Mouse (Mus musculus): ENCODE data around the gene Ankrd52. TPM values are rescaled to one million over a fixed set of nuclear protein-coding genes. Genes with fewer than 3 reads are reported as not detected.

The Ankrd52 gene
- polyA plus RNA-seq, 1 experiment from 2014 or later, result 9.9 TPM

GRCm38 (mm10) chr10:128435186-128435823, 58.4 kb downstream of the Ankrd52 start:
- H3K36me3 ChIP-seq (ENCODE audit: control insufficient read depth, insufficient read depth, low read length), result peaks cover 29% of the 10 kb centered on the region
- no peak overlapping the region for H3K9ac ChIP-seq (ENCODE audit: low read depth, low read length)
- H3K4me2 ChIP-seq (ENCODE audit: low read length), result no peak overlapping the region
- ATAC-seq, result no peak
- no peaks in the 10 kb centered on the region for H3K4me1 ChIP-seq (ENCODE audit: control insufficient read depth, insufficient read depth, low read length)
- H3K27me3 ChIP-seq (ENCODE audit: control insufficient read depth, insufficient read depth, low read depth, low read length), result no peaks in the 10 kb centered on the region
- H3K9me3 ChIP-seq (replicated peaks; ENCODE audit: control insufficient read depth, low read length, poor library complexity, severe bottlenecking), result no peaks in the 10 kb centered on the region
- no peak overlapping the region for H3K4me3 ChIP-seq (ENCODE audit: low read depth, low read length)
- WGBS, result 64% methylated on average over 17 of the region's 17 CpGs
- no peak overlapping the region for H3K27ac ChIP-seq (ENCODE audit: low read length)

DNA sequence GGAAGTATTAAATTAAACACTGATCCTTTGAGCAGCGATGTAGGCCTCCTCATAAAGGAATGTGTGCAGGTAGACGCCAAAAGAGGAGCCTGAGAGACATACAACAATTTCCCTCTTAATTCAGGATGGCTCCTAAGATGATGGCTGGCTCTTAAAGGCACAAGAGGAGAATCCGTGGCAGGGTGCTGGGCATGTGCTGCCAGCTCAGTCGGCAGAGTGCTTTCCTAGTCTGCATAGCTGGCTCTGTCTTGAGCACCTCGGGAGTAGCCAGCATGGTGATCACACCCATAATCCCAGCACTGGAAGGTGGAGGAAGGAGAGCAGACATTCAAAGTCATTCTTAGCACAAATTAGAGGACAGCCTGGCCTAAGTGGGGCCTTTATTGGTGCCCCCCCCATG, 59.0 kb downstream of the Ankrd52 start:
- Histone ChIP-seq H3K27me3 (ENCODE audit: control insufficient read depth, insufficient read depth, low read depth, low read length) (no peaks in the 10 kb centered on the region), H3K4me2 (ENCODE audit: low read length) (no peak overlapping the region), H3K27ac (ENCODE audit: low read length) (no peak overlapping the region), H3K9ac (ENCODE audit: low read depth, low read length) (no peak overlapping the region), H3K36me3 (ENCODE audit: control insufficient read depth, insufficient read depth, low read length) (peaks cover 29% of the 10 kb centered on the region), H3K9me3 (replicated peaks; ENCODE audit: control insufficient read depth, low read length, poor library complexity, severe bottlenecking) (no peaks in the 10 kb centered on the region), H3K4me3 (ENCODE audit: low read depth, low read length) (no peak overlapping the region), H3K4me1 (ENCODE audit: control insufficient read depth, insufficient read depth, low read length) (no peaks in the 10 kb centered on the region)
- 87% methylated on average over 5 of the region's 5 CpGs for WGBS
- ATAC-seq, result no peak

GRCm38 (mm10) chr10:128436376-128436775, 59.5 kb downstream of the Ankrd52 start:
- no peak overlapping the region for H3K4me3 ChIP-seq (ENCODE audit: low read depth, low read length)
- 91% methylated on average over 8 of the region's 8 CpGs for WGBS
- no peaks in the 10 kb centered on the region for H3K27me3 ChIP-seq (ENCODE audit: control insufficient read depth, insufficient read depth, low read depth, low read length)
- no peak overlapping the region for H3K27ac ChIP-seq (ENCODE audit: low read length)
- no peak overlapping the region for H3K4me2 ChIP-seq (ENCODE audit: low read length)
- H3K9ac ChIP-seq (ENCODE audit: low read depth, low read length), result no peak overlapping the region
- H3K36me3 ChIP-seq (ENCODE audit: control insufficient read depth, insufficient read depth, low read length), result peaks cover 29% of the 10 kb centered on the region
- no peak for ATAC-seq
- H3K4me1 ChIP-seq (ENCODE audit: control insufficient read depth, insufficient read depth, low read length), result no peaks in the 10 kb centered on the region
- no peaks in the 10 kb centered on the region for H3K9me3 ChIP-seq (replicated peaks; ENCODE audit: control insufficient read depth, low read length, poor library complexity, severe bottlenecking)

DNA sequence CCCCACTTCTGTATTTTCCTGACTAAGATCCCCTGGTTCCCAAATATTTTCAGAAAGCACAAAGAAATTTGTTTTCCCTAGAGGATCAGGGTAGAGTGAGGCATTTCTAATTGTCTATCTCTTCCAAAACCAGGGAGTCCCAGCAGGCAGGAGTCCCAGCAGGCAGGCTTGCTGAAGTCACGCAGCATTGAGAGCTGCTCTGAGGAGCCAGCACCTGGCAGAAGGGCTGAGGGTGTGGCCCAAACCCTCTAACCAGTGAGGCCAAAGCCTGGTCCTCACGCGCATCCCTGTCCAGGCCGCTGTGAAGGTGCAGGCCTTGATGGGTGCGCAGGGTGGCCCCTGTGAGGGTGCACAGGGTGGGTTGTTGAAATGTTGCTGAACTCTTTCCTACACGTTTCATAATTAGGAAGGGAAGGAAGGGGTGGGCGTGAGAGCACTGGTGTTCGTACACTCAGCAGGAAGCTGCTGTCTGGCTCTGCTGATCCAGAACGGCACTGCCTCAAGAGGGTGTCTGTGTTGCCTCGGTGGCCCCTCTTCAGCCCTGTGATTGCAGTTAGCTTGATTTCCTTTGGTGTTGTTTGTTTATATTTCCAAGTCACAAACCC, 61.9 kb downstream of the Ankrd52 start:
- H3K36me3 ChIP-seq (ENCODE audit: control insufficient read depth, insufficient read depth, low read length), result peaks cover 29% of the 10 kb centered on the region
- no peak overlapping the region for H3K27ac ChIP-seq (ENCODE audit: low read length)
- no peak overlapping the region for H3K4me2 ChIP-seq (ENCODE audit: low read length)
- H3K27me3 ChIP-seq (ENCODE audit: control insufficient read depth, insufficient read depth, low read depth, low read length), result no peaks in the 10 kb centered on the region
- no peaks in the 10 kb centered on the region for H3K9me3 ChIP-seq (replicated peaks; ENCODE audit: control insufficient read depth, low read length, poor library complexity, severe bottlenecking)
- H3K4me1 ChIP-seq (ENCODE audit: control insufficient read depth, insufficient read depth, low read length), result no peaks in the 10 kb centered on the region
- ATAC-seq, result no peak
- WGBS, result 83% methylated on average over 10 of the region's 10 CpGs
- H3K4me3 ChIP-seq (ENCODE audit: low read depth, low read length), result no peak overlapping the region
- H3K9ac ChIP-seq (ENCODE audit: low read depth, low read length), result no peak overlapping the region

GRCm38 (mm10) chr10:128440407-128440806, 63.5 kb downstream of the Ankrd52 start:
- Histone ChIP-seq H3K4me1 (ENCODE audit: control insufficient read depth, insufficient read depth, low read length) (no peaks in the 10 kb centered on the region), H3K4me3 (ENCODE audit: low read depth, low read length) (no peak overlapping the region), H3K9ac (ENCODE audit: low read depth, low read length) (no peak overlapping the region), H3K27me3 (ENCODE audit: control insufficient read depth, insufficient read depth, low read depth, low read length) (no peaks in the 10 kb centered on the region), H3K36me3 (ENCODE audit: control insufficient read depth, insufficient read depth, low read length) (peaks cover 29% of the 10 kb centered on the region), H3K4me2 (ENCODE audit: low read length) (no peak overlapping the region), H3K27ac (ENCODE audit: low read length) (no peak overlapping the region), H3K9me3 (replicated peaks; ENCODE audit: control insufficient read depth, low read length, poor library complexity, severe bottlenecking) (no peaks in the 10 kb centered on the region)
- ATAC-seq, result no peak
- 65% methylated on average over 10 of the region's 10 CpGs for WGBS

- 85% methylated on average over 10 of the region's 10 CpGs for WGBS
- peaks cover 23% of the 10 kb centered on the region for H3K36me3 ChIP-seq (ENCODE audit: control insufficient read depth, insufficient read depth, low read length)
- 0 out of 2 replicates have a peak, but pooled peaks have one; percentile 36 for ATAC-seq
Observed at GRCm38 (mm10) chr10:128441324-128442119, 64.6 kb downstream of the Ankrd52 start.

GRCm38 (mm10) chr10:128442718-128443117, 65.8 kb downstream of the Ankrd52 start:
- peaks cover 18% of the 10 kb centered on the region for H3K36me3 ChIP-seq (ENCODE audit: control insufficient read depth, insufficient read depth, low read length)
- H3K9me3 ChIP-seq (replicated peaks; ENCODE audit: control insufficient read depth, low read length, poor library complexity, severe bottlenecking), result no peaks in the 10 kb centered on the region
- WGBS, result 88% methylated on average over 1 of the region's 1 CpGs
- no peak for ATAC-seq
- H3K4me3 ChIP-seq (ENCODE audit: low read depth, low read length), result no peak overlapping the region
- H3K4me2 ChIP-seq (ENCODE audit: low read length), result no peak overlapping the region
- H3K9ac ChIP-seq (ENCODE audit: low read depth, low read length), result no peak overlapping the region
- H3K27me3 ChIP-seq (ENCODE audit: control insufficient read depth, insufficient read depth, low read depth, low read length), result no peaks in the 10 kb centered on the region
- H3K4me1 ChIP-seq (ENCODE audit: control insufficient read depth, insufficient read depth, low read length), result no peaks in the 10 kb centered on the region
- H3K27ac ChIP-seq (ENCODE audit: low read length), result no peak overlapping the region

More at GRCm38 (mm10) chr10:128441324-128442119, 64.6 kb downstream of the Ankrd52 start:
- no peaks in the 10 kb centered on the region for H3K9me3 ChIP-seq (replicated peaks; ENCODE audit: control insufficient read depth, low read length, poor library complexity, severe bottlenecking)
- no peak overlapping the region for H3K27ac ChIP-seq (ENCODE audit: low read length)
- no peaks in the 10 kb centered on the region for H3K27me3 ChIP-seq (ENCODE audit: control insufficient read depth, insufficient read depth, low read depth, low read length)
- no peak overlapping the region for H3K4me2 ChIP-seq (ENCODE audit: low read length)
- H3K9ac ChIP-seq (ENCODE audit: low read depth, low read length), result no peak overlapping the region
- H3K4me3 ChIP-seq (ENCODE audit: low read depth, low read length), result no peak overlapping the region
- H3K4me1 ChIP-seq (ENCODE audit: control insufficient read depth, insufficient read depth, low read length), result no peaks in the 10 kb centered on the region

- no peak for ATAC-seq
- H3K36me3 ChIP-seq (ENCODE audit: control insufficient read depth, insufficient read depth, low read length), result peaks cover 4% of the 10 kb centered on the region
Observed at GRCm38 (mm10) chr10:128444354-128444753, 67.4 kb downstream of the Ankrd52 start.

GRCm38 (mm10) chr10:128445407-128445806, 68.5 kb downstream of the Ankrd52 start:
- no peak overlapping the region for H3K27ac ChIP-seq (ENCODE audit: low read length)
- H3K27me3 ChIP-seq (ENCODE audit: control insufficient read depth, insufficient read depth, low read depth, low read length), result no peaks in the 10 kb centered on the region
- WGBS, result 96% methylated on average over 4 of the region's 4 CpGs
- no peaks in the 10 kb centered on the region for H3K4me1 ChIP-seq (ENCODE audit: control insufficient read depth, insufficient read depth, low read length)
- H3K9ac ChIP-seq (ENCODE audit: low read depth, low read length), result no peak overlapping the region
- no peak overlapping the region for H3K4me2 ChIP-seq (ENCODE audit: low read length)
- H3K36me3 ChIP-seq (ENCODE audit: control insufficient read depth, insufficient read depth, low read length), result no peaks in the 10 kb centered on the region; the same call in 1 of the 2 replicates
- ATAC-seq, result no peak
- no peak overlapping the region for H3K4me3 ChIP-seq (ENCODE audit: low read depth, low read length)
- H3K9me3 ChIP-seq (replicated peaks; ENCODE audit: control insufficient read depth, low read length, poor library complexity, severe bottlenecking), result no peaks in the 10 kb centered on the region

More at GRCm38 (mm10) chr10:128444354-128444753, 67.4 kb downstream of the Ankrd52 start:
- Histone ChIP-seq H3K27me3 (ENCODE audit: control insufficient read depth, insufficient read depth, low read depth, low read length) (no peaks in the 10 kb centered on the region), H3K9ac (ENCODE audit: low read depth, low read length) (no peak overlapping the region), H3K4me2 (ENCODE audit: low read length) (no peak overlapping the region), H3K4me3 (ENCODE audit: low read depth, low read length) (no peak overlapping the region), H3K9me3 (replicated peaks; ENCODE audit: control insufficient read depth, low read length, poor library complexity, severe bottlenecking) (no peaks in the 10 kb centered on the region), H3K27ac (ENCODE audit: low read length) (no peak overlapping the region), H3K4me1 (ENCODE audit: control insufficient read depth, insufficient read depth, low read length) (no peaks in the 10 kb centered on the region)
- 83% methylated on average over 6 of the region's 6 CpGs for WGBS

All from midbrain, embryonic 16.5 days (tissue).